In the genomic region with DNA sequence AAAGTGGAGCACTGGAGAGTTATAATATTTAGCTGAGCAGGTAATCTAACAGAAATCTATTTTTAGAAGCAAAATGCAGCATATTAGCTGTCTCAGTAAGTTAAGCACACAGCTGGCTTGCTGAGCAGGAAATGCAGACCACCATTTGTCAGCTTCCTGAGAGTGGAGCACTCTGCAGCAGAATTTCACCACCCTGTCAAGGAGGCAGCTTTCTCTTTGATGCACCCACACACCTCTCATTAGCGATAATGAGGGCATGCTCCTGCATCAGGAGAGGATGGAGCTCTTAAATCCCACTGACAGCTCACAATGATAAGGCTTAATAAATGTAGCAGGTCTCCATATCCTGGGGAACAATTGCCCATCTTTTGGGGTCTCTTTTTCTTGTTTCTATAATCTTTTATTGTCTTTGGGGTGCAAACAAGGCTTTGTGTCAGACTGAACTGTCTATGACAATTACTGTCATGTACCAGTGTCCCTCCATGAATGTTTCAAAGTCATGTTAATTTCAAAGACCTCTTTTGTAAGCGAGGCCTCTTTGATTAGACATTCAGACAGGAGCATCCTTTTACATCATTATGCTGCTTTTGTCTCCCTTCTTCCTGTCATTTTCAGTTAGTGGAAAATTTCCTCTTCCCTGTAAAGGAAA, we compare ENCODE assay signal across 14 mouse cellular contexts. TPM values are rescaled to one million over a fixed set of nuclear protein-coding genes. Genes with fewer than 3 reads are reported as not detected.
DNase-seq lines count a peak whose midpoint lies in the region; ATAC-seq and TF ChIP-seq lines count a peak whose summit lies in the region.
"Had no signal": no experiment of that assay in that cellular context is flagged by ENCODE, and none has a peak within 500 bp of the region (broad histone marks: within the 10 kb centered on the region; RNA-seq: fewer than 3 reads in every experiment).

No protein-coding gene starts in this region.

- peaks cover 11% of the 10 kb centered on the region for H3K36me3 ChIP-seq in midbrain, embryonic 13.5 days
- no peaks in the 10 kb centered on the region for H3K36me3 ChIP-seq in midbrain, embryonic 11.5 days (ENCODE audit: control insufficient read depth, insufficient read depth, low read length)
- peaks cover 9% of the 10 kb centered on the region for H3K36me3 ChIP-seq in forebrain, postnatal 0 days (ENCODE audit: insufficient read depth)
- H3K36me3 ChIP-seq in midbrain, embryonic 16.5 days (ENCODE audit: control insufficient read depth, insufficient read depth, low read length): no peaks in the 10 kb centered on the region

- no peak overlapping the region for H3K9ac ChIP-seq in midbrain, embryonic 13.5 days (replicated peaks)
- no peak overlapping the region for H3K9ac ChIP-seq in midbrain, embryonic 11.5 days (ENCODE audit: low read length)
- H3K9ac ChIP-seq in forebrain, postnatal 0 days: no peak overlapping the region
- H3K9ac ChIP-seq in midbrain, embryonic 16.5 days (ENCODE audit: low read depth, low read length): no peak overlapping the region

- no peak overlapping the region for H3K4me3 ChIP-seq in midbrain, embryonic 13.5 days (replicated peaks)
- H3K4me3 ChIP-seq in midbrain, embryonic 11.5 days (ENCODE audit: low read depth, low read length): no peak overlapping the region
- H3K4me3 ChIP-seq in forebrain, postnatal 0 days (ENCODE audit: low read depth, low read length): no peak overlapping the region
- no peak overlapping the region for H3K4me3 ChIP-seq in midbrain, embryonic 16.5 days (ENCODE audit: low read depth, low read length)

- no peak for DNase-seq in midbrain, embryonic 11.5 days (ENCODE audit: low spot score, missing footprints)
- DNase-seq in brain, embryonic 18.5 days (ENCODE audit: low read depth, low spot score): peak; percentile 14
- DNase-seq in forebrain, postnatal 0 days: peak; percentile 8
- no peak for DNase-seq in adrenal gland, postnatal 25 days
- DNase-seq in embryo, embryonic 10.5 days (ENCODE audit: low spot score): no peak
- no peak for DNase-seq in right cerebral cortex, postnatal 25 days
- DNase-seq: cerebellum, adult 8-10 months; gastrocnemius, postnatal 14 days; heart, postnatal 36 days; kidney, adult 18-20 months had no signal

- WGBS in midbrain, embryonic 13.5 days: 62% methylated on average over 2 of the region's 2 CpGs
- WGBS in midbrain, embryonic 11.5 days: 84% methylated on average over 2 of the region's 2 CpGs
- 59% methylated on average over 2 of the region's 2 CpGs for WGBS in forebrain, postnatal 0 days
- WGBS in midbrain, embryonic 16.5 days: 49% methylated on average over 2 of the region's 2 CpGs

- H3K4me1 ChIP-seq in midbrain, embryonic 13.5 days (replicated peaks): peaks cover 17% of the 10 kb centered on the region
- H3K4me1 ChIP-seq in midbrain, embryonic 11.5 days (ENCODE audit: control insufficient read depth, insufficient read depth, low read length): no peaks in the 10 kb centered on the region
- no peaks in the 10 kb centered on the region for H3K4me1 ChIP-seq in forebrain, postnatal 0 days (ENCODE audit: insufficient read depth)
- peaks cover 4% of the 10 kb centered on the region; the same call in 1 of the 2 replicates for H3K4me1 ChIP-seq in midbrain, embryonic 16.5 days (ENCODE audit: control insufficient read depth, insufficient read depth, low read length)

- ATAC-seq in midbrain, embryonic 13.5 days: peak; percentile 94
- ATAC-seq in midbrain, embryonic 11.5 days (ENCODE audit: low FRiP score): no peak
- ATAC-seq in forebrain, postnatal 0 days: peak; percentile 73; the same call in 1 of the 2 replicates
- ATAC-seq in midbrain, embryonic 16.5 days: peak; percentile 96

- no peaks in the 10 kb centered on the region for H3K27me3 ChIP-seq in midbrain, embryonic 13.5 days
- no peaks in the 10 kb centered on the region for H3K27me3 ChIP-seq in midbrain, embryonic 11.5 days (ENCODE audit: control insufficient read depth, insufficient read depth, low read length)
- no peaks in the 10 kb centered on the region for H3K27me3 ChIP-seq in forebrain, postnatal 0 days (ENCODE audit: insufficient read depth, low read length)
- no peaks in the 10 kb centered on the region for H3K27me3 ChIP-seq in midbrain, embryonic 16.5 days (ENCODE audit: control insufficient read depth, insufficient read depth, low read depth, low read length)
- H3K27me3 ChIP-seq: CH12.LX had no signal

- no peak for TF ChIP-seq CTCF in forebrain, postnatal 0 days (IDR thresholded peaks at IDR 0.05; ENCODE audit: low read depth)

- no peak overlapping the region for H3K4me2 ChIP-seq in midbrain, embryonic 13.5 days (replicated peaks)
- no peak overlapping the region for H3K4me2 ChIP-seq in midbrain, embryonic 11.5 days
- H3K4me2 ChIP-seq in forebrain, postnatal 0 days (ENCODE audit: low read depth): no peak overlapping the region
- H3K4me2 ChIP-seq in midbrain, embryonic 16.5 days (ENCODE audit: low read length): no peak overlapping the region
- H3K4me2 ChIP-seq: heart, embryonic 11.5 days had no signal

- no peaks in the 10 kb centered on the region for H3K9me3 ChIP-seq in midbrain, embryonic 13.5 days
- H3K9me3 ChIP-seq in midbrain, embryonic 11.5 days (ENCODE audit: control insufficient read depth, low read length): no peaks in the 10 kb centered on the region
- H3K9me3 ChIP-seq in forebrain, postnatal 0 days (ENCODE audit: low read length): no peaks in the 10 kb centered on the region
- H3K9me3 ChIP-seq in midbrain, embryonic 16.5 days (replicated peaks; ENCODE audit: control insufficient read depth, low read length, poor library complexity, severe bottlenecking): no peaks in the 10 kb centered on the region

- H3K27ac ChIP-seq in midbrain, embryonic 13.5 days: peak overlapping the region; percentile 60
- no peak overlapping the region for H3K27ac ChIP-seq in midbrain, embryonic 11.5 days (ENCODE audit: low read depth, low read length)
- H3K27ac ChIP-seq in forebrain, postnatal 0 days (ENCODE audit: low read depth, low read length): 0 out of 2 replicates have a peak overlapping the region, but pooled peaks have one; percentile 47
- peak overlapping the region; percentile 73 for H3K27ac ChIP-seq in midbrain, embryonic 16.5 days (ENCODE audit: low read length)

RNA-seq across cellular contexts. Expression of a gene that starts 39.0 kb away (rescaled TPM):
- polyA plus RNA-seq in midbrain, embryonic 13.5 days (2015; fragmentation: Nextera tagmentation; extraction: Ambion mirVana): 69.1 and 69.3 TPM in 2 replicates
- 64.3 and 68.1 TPM in 2 replicates for polyA plus RNA-seq in midbrain, embryonic 11.5 days (2014; fragmentation: Nextera tagmentation; extraction: Ambion mirVana)
- 55.9 and 58.8 TPM in 2 replicates for total RNA-seq in forebrain, postnatal 0 days (2014; rRNA removed)
- 42.5 and 44.1 TPM in 2 replicates for polyA plus RNA-seq in forebrain, postnatal 0 days (2015; fragmentation: Nextera tagmentation; extraction: Ambion mirVana)
- polyA plus RNA-seq in midbrain, embryonic 16.5 days (2015; fragmentation: Nextera tagmentation; extraction: Ambion mirVana): 71.6 and 77.9 TPM in 2 replicates
- 27.8 and 37.0 TPM in 2 replicates for total RNA-seq in adrenal gland, postnatal 25 days (2021)

Comparison
In these comparisons a context has a peak if more than half of its experiments do, and no peak if none do; other contexts are left out.
1. DNase-seq: peak in brain, embryonic 18.5 days (single experiment) and forebrain, postnatal 0 days (single experiment); none in midbrain, embryonic 11.5 days (single experiment), adrenal gland, postnatal 25 days (single experiment), embryo, embryonic 10.5 days (single experiment) and right cerebral cortex, postnatal 25 days (single experiment).